Mouse (Mus musculus) forebrain, embryonic 13.5 days (tissue): ENCODE measurements at regions not wholly inside any gene's neighbourhood (a gene's known extent, or its start where the extent isn't known, plus 50 kb on each side); places are given as distances from the start of the nearest gene placed in this dataset.

ENCODE experiments used
- ATAC-seq: fragments of 200-750 bp; cut with Nextera tagmentation; 2 replicates; pipeline ENCODE4 v1.8.0; 2017
- H3K27ac ChIP-seq: fragments of 300-500 bp; sonication (generic); 2 replicates; pipeline ENCODE4 v1.5.1; 2015; ENCODE audit warnings: inconsistent platforms, mild to moderate bottlenecking, moderate library complexity
- H3K27me3 ChIP-seq: fragments of 300-500 bp; sonication (generic); 2 replicates; pipeline ENCODE4 v1.6.1; 2015; ENCODE audit warnings: mild to moderate bottlenecking, inconsistent platforms
- H3K36me3 ChIP-seq: fragments of 300-500 bp; sonication (generic); 2 replicates; pipeline ENCODE4 v1.6.1; 2015; ENCODE audit warnings: mild to moderate bottlenecking, inconsistent platforms; ENCODE audit not compliant: poor library complexity, severe bottlenecking
- H3K4me1 ChIP-seq: fragments of 300-500 bp; sonication (generic); 2 replicates; pipeline ENCODE4 v1.6.1; 2015; ENCODE audit warnings: inconsistent platforms
- H3K4me2 ChIP-seq: fragments of 300-500 bp; sonication (generic); 2 replicates; pipeline ENCODE4 v1.6.1; 2015; ENCODE audit warnings: inconsistent platforms, mild to moderate bottlenecking, moderate library complexity
- H3K4me3 ChIP-seq: fragments of 300-500 bp; sonication (generic); 2 replicates; pipeline ENCODE4 v1.5.1; 2015; ENCODE audit warnings: mild to moderate bottlenecking, inconsistent platforms
- H3K9ac ChIP-seq: fragments of 300-500 bp; sonication (generic); 2 replicates; pipeline ENCODE4 v1.6.1; 2015; ENCODE audit warnings: mild to moderate bottlenecking, inconsistent platforms
- H3K9me3 ChIP-seq: fragments of 300-500 bp; sonication (generic); replicated peaks from 2 replicates; pipeline ENCODE4 v1.6.1; 2016; ENCODE audit warnings: inconsistent platforms
- WGBS: fragments of 180-500 bp; shearing (Covaris S2); methylation state at CpG from one replicate; pipeline ENCODE4 v1.1.7; 2015; 5-methylcytosine and 5-hydroxymethylcytosine counted together

GRCm38 (mm10) chr13:26714056-26714455, 55.9 kb downstream of the Hdgfl1 start:
- no peaks in the 10 kb centered on the region for H3K4me1 ChIP-seq
- no peak overlapping the region for H3K27ac ChIP-seq
- WGBS: 88% methylated on average over 5 of the region's 5 CpGs
- no peaks in the 10 kb centered on the region for H3K9me3 ChIP-seq
- H3K27me3 ChIP-seq: no peaks in the 10 kb centered on the region
- no peaks in the 10 kb centered on the region for H3K36me3 ChIP-seq
- no peak overlapping the region for H3K4me3 ChIP-seq
- no peak overlapping the region for H3K4me2 ChIP-seq
- H3K9ac ChIP-seq: no peak overlapping the region
- ATAC-seq: no peak

GRCm38 (mm10) chr13:26699062-26699684, 70.8 kb downstream of the Hdgfl1 start:
- Histone ChIP-seq H3K27me3 (no peaks in the 10 kb centered on the region), H3K4me2 (no peak overlapping the region), H3K36me3 (no peaks in the 10 kb centered on the region), H3K4me3 (no peak overlapping the region), H3K4me1 (no peaks in the 10 kb centered on the region), H3K9me3 (no peaks in the 10 kb centered on the region), H3K9ac (no peak overlapping the region), H3K27ac (no peak overlapping the region)
- WGBS: 23% methylated on average over 4 of the region's 4 CpGs
- ATAC-seq: 0 out of 2 replicates have a peak, but pooled peaks have one; percentile 27

DNA sequence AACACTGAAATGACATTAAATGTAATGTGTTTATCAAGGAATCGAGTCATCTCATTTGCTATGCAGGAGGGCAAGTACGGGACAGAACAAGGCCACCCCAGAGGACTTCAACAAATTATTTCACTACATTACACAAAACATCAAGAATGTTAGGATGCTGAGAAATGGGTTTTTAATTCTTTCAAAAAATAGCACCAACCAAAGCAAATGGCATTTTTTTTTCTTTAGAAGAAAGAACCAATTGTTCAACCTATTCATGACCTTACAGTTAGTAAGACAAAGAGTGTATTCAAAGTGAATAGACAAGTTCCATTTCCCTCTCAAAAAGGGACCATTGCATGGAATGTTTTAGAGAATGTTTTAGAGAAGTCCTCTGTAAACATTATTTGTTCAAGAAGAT, 110.5 kb downstream of the Hdgfl1 start:
- Histone ChIP-seq H3K4me3 (no peak overlapping the region), H3K27ac (no peak overlapping the region), H3K4me1 (peaks cover 17% of the 10 kb centered on the region), H3K9me3 (no peaks in the 10 kb centered on the region), H3K36me3 (no peaks in the 10 kb centered on the region), H3K27me3 (no peaks in the 10 kb centered on the region), H3K4me2 (no peak overlapping the region), H3K9ac (no peak overlapping the region)
- 29% methylated on average over 2 of the region's 2 CpGs for WGBS
- no peak for ATAC-seq

DNA sequence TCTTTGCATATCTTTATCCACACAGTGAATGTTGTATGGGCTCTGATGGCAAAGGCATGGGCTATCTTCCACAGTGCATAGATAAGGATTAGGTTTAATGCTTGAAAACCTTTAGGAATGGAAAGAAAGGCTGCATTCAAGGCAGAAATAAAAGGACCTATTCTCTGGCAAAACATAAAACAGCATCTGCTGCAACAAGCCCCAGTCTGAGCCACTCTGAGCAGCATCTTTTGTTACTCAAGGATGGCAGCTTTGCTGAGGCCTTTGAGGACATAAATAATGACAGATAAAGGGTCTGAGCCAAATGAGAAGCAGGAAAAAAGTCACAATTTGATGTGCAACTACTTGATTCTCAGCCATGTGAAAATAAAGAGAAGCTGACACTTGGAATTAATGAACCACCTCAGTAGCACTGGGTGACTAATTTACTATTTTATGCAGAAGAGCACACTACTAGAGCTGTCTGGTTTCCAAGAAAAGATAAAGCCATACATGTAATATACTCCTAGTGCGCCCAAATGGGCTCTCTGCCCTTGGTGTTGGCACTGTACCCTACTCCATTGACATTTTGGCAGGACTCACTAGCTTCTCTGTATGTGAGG, 112.9 kb downstream of the Hdgfl1 start:
- H3K9ac ChIP-seq: no peak overlapping the region
- peaks cover 17% of the 10 kb centered on the region for H3K4me1 ChIP-seq
- H3K4me3 ChIP-seq: no peak overlapping the region
- 27% methylated on average over 1 of the region's 1 CpGs for WGBS
- no peaks in the 10 kb centered on the region for H3K9me3 ChIP-seq
- no peaks in the 10 kb centered on the region for H3K36me3 ChIP-seq
- ATAC-seq: peak; percentile 94
- H3K27me3 ChIP-seq: no peaks in the 10 kb centered on the region
- no peak overlapping the region for H3K4me2 ChIP-seq
- H3K27ac ChIP-seq: peak overlapping the region; percentile 73
